Mouse (Mus musculus): ENCODE measurements around the gene Kmo.

The Kmo gene

GRCm38 (mm10) chr1:175693429-175693960 lies 73.3 kb downstream of the Kmo start:
- no peak for DNase-seq (ENCODE audit: low read depth, low spot score)

GRCm38 (mm10) chr1:175698293-175698692 lies 78.1 kb downstream of the Kmo start, which contains the start of gene Wdr64:
Gene Wdr64 (plus strand): TSS chr1:175698593.
- DNase-seq (ENCODE audit: low read depth, low spot score), result no peak

GRCm38 (mm10) chr1:175699375-175699774 lies 79.2 kb downstream of the Kmo start:
- no peak for DNase-seq (ENCODE audit: low read depth, low spot score)

GRCm38 (mm10) chr1:175699796-175700195 lies 79.6 kb downstream of the Kmo start:
- DNase-seq (ENCODE audit: low read depth, low spot score), result no peak

- DNase-seq (ENCODE audit: low read depth, low spot score), result no peak
These were observed 81.0 kb downstream of the Kmo start for GRCm38 (mm10) chr1:175701145-175701544.

GRCm38 (mm10) chr1:175707599-175707998 lies 87.4 kb downstream of the Kmo start:
- DNase-seq (ENCODE audit: low read depth, low spot score), result no peak

- DNase-seq (ENCODE audit: low read depth, low spot score), result no peak
These were observed 87.8 kb downstream of the Kmo start for GRCm38 (mm10) chr1:175708013-175708412.
